Mouse (Mus musculus): ENCODE measurements around the gene Dnaaf5.

The Dnaaf5 gene

DNA sequence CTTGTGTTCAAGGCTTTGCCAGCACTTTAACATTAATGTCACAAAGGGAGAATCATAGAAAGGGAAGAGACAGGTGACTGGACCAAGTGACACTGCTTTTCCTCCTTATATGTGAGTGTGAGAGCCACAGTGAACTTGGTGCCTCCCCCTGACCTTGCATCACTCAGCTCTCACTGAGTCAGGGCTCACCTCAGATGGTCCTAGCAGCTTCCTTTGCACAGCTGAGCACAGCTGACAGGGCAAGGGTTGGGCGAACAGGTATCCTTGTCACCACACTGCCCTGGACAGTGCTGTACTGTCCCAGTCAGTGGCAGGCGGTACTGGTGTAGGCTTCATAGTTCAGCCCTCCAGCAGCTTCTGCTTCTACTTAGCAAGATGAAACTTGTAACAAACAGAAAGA, 77.6 kb downstream of the Dnaaf5 start:
- DNase-seq (ENCODE audit: extremely low spot score, low read depth, low spot score) = no peak

DNA sequence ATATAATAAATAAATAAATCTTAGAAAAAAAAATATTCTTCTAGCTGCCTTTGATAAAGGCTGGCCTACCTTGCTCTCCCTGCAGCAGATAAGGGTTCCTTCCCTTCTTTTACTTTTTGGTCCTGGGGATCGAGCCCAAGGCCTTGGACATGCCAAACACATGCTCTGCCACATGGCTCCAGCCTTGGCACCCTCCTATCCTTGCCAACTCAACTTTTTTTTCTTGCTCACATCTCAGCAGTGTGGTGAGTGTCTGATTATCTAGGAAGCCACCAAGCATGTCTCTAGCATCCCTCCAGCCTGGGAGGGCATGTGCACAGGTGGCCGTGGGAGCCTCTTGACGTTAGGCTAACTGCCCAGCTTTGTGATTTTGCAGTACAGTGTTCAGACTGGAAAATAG, 78.3 kb downstream of the Dnaaf5 start:
- DNase-seq (ENCODE audit: extremely low spot score, low read depth, low spot score) = no peak

DNA sequence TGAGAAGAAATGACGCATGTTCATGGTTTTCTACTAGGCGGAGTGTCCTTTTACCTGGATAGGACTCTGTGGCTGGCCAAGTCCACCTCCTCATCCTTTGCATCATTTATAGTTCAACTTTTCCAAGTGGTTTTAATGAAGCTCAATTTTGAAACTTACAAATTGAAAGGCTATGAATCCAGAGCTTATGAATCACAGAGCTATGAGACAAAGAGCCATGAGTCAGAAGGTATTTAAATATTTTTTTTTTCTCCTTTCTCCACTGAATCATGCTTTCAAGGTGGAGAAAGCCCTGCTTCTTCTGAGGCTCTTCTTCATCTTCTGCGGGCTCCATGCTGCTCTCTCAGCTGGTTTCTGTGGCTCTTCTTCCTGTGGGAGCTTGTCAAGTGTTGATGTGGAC, 79.7 kb downstream of the Dnaaf5 start:
- DNase-seq (ENCODE audit: extremely low spot score, low read depth, low spot score) = no peak

DNA sequence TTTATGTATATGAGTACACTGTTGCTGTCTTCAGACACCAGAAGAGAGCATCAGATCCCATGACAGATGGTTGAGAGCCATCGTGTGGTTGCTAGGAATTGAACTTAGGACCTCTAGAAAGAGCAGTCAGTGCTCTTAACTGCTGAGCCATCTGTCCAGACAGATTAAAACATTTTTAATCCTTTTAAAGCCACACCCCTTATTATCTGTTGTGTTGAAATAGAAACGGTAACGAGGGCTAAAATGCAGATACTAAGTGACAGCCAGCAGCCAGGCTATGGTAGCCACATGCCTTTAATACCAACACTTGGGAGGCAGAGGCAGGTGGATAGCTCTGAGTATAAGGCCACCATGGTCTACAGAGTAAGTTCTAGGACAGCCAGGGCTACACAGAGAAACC, 82.1 kb downstream of the Dnaaf5 start:
- DNase-seq (ENCODE audit: extremely low spot score, low read depth, low spot score) = no peak

DNA sequence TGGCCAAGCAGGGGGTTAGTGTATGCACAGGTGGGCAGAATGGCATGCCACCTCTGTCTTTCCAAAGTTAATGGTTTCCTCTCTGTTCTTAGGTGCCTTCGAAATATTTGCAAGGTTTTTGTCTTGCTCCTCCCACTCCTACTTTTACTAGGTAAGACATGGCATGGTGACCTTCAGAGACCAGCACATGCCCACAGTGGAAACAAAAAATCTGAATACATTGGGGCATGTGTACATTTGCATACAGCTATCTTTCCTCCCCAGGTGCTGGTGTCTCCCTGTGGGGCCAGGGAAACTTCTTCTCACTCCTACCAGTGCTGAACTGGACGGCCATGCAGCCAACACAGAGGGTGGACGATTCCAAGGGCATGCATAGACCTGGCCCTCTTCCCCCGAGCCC, 84.4 kb downstream of the Dnaaf5 start:
- no peak for DNase-seq (ENCODE audit: extremely low spot score, low read depth, low spot score)

Measured in hindlimb bud, embryonic 11.5 days (tissue).